Mouse (Mus musculus) midbrain, postnatal 0 days (tissue): ENCODE measurements around the gene Ofcc1. TPM values are rescaled to one million over a fixed set of nuclear protein-coding genes. Genes with fewer than 3 reads are reported as not detected.

Experiments
- ATAC-seq: fragments of 200-750 bp; cut with Nextera tagmentation; 2 replicates; pipeline ENCODE4 v1.8.0; 2017; ENCODE audit warnings: moderate number of reproducible peaks, mild to moderate bottlenecking, moderate TSS enrichment, moderate library complexity; ENCODE audit not compliant: low FRiP score
- DNase-seq: peaks from one replicate; pipeline ENCODE4 v3.0.0-alpha.2; 2015; ENCODE audit warnings: low spot score
- H3K27ac ChIP-seq: fragments of 300-500 bp; sonication (generic); 2 replicates; pipeline ENCODE4 v1.5.1; 2014; ENCODE audit warnings: low read depth, mild to moderate bottlenecking, low read length, mixed read lengths
- H3K27me3 ChIP-seq: fragments of 300-500 bp; sonication (generic); 2 replicates; pipeline ENCODE4 v1.6.1; 2014; ENCODE audit warnings: low read length, control low read depth, mixed read lengths; ENCODE audit not compliant: insufficient read depth
- H3K36me3 ChIP-seq: fragments of 300-500 bp; sonication (generic); 2 replicates; pipeline ENCODE4 v1.6.1; 2014; ENCODE audit warnings: low read length, control low read depth, mixed read lengths; ENCODE audit not compliant: insufficient read depth
- H3K4me1 ChIP-seq: fragments of 300-500 bp; sonication (generic); 2 replicates; pipeline ENCODE4 v1.6.1; 2014; ENCODE audit warnings: mild to moderate bottlenecking, control low read depth, antibody characterized with exemption, low read length, mixed read lengths; ENCODE audit not compliant: insufficient read depth
- H3K4me2 ChIP-seq: fragments of 300-500 bp; sonication (generic); 2 replicates; pipeline ENCODE4 v1.6.1; 2014; ENCODE audit warnings: low read depth, mild to moderate bottlenecking, low read length, mixed read lengths; ENCODE audit not compliant: poor library complexity, severe bottlenecking
- H3K4me3 ChIP-seq: fragments of 300-500 bp; sonication (generic); 2 replicates; pipeline ENCODE4 v1.5.1; 2014; ENCODE audit warnings: low read depth, mild to moderate bottlenecking, low read length, moderate library complexity
- H3K9ac ChIP-seq: fragments of 300-500 bp; sonication (generic); replicated peaks from 2 replicates; pipeline ENCODE4 v1.6.1; 2014; ENCODE audit warnings: mild to moderate bottlenecking, low read length, moderate library complexity, mixed read lengths; ENCODE audit not compliant: poor library complexity, severe bottlenecking
- H3K9me3 ChIP-seq: fragments of 300-500 bp; sonication (generic); 2 replicates; pipeline ENCODE4 v1.6.1; 2016; ENCODE audit warnings: low read length, control low read depth
- CTCF ChIP-seq: IDR thresholded peaks from 2 replicates; pipeline ENCODE4 v1.5.1; 2016; ENCODE audit warnings: antibody characterized with exemption, mild to moderate bottlenecking
- WGBS: fragments of 180-500 bp; shearing (Covaris S2); extraction: QIAGEN DNeasy Blood & Tissue Kit; methylation state at CpG from one replicate; pipeline ENCODE4 v1.1.7; 2014; 5-methylcytosine and 5-hydroxymethylcytosine counted together
- polyA plus RNA-seq: library from polyadenylated mRNA; unstranded; fragments of >200 nt; fragmentation: Nextera tagmentation; extraction: Ambion mirVana; gene quantifications from 2 replicates; pipeline ENCODE4 v1.2.1, GENCODE M21; 2015
- total RNA-seq: library from RNA; depleted of rRNA; stranded (reverse); fragments of >200 nt; gene quantifications from 2 replicates; pipeline ENCODE4 v1.2.3, GENCODE M21; 2014

The Ofcc1 gene
- total and polyA plus RNA-seq, 2 experiments from 2014 or later = 0.05 TPM; not detected in 1

GRCm38 (mm10) chr13:40208314-40208713 lies 152.9 kb downstream of the Ofcc1 start:
- H3K27me3 ChIP-seq = no peaks in the 10 kb centered on the region
- ATAC-seq = no peak
- peak; percentile 8 for DNase-seq

GRCm38 (mm10) chr13:40181786-40182185 lies 179.5 kb downstream of the Ofcc1 start:
- Histone ChIP-seq H3K9me3 (no peaks in the 10 kb centered on the region), H3K4me2 (no peak overlapping the region), H3K27me3 (no peaks in the 10 kb centered on the region), H3K36me3 (no peaks in the 10 kb centered on the region), H3K9ac (no peak overlapping the region), H3K4me1 (no peaks in the 10 kb centered on the region), H3K4me3 (no peak overlapping the region), H3K27ac (no peak overlapping the region)
- 80% methylated on average over 3 of the region's 3 CpGs for WGBS
- TF ChIP-seq CTCF = no peak
- ATAC-seq = no peak
- no peak for DNase-seq

More at GRCm38 (mm10) chr13:40208314-40208713, 152.9 kb downstream of the Ofcc1 start:
- no peak overlapping the region for H3K4me2 ChIP-seq
- no peak overlapping the region for H3K4me3 ChIP-seq
- no peak for TF ChIP-seq CTCF
- no peaks in the 10 kb centered on the region for H3K9me3 ChIP-seq
- H3K27ac ChIP-seq = no peak overlapping the region
- H3K9ac ChIP-seq = no peak overlapping the region
- 52% methylated on average over 9 of the region's 9 CpGs for whole genome bisulfite sequencing
- H3K4me1 ChIP-seq = no peaks in the 10 kb centered on the region
- H3K36me3 ChIP-seq = no peaks in the 10 kb centered on the region

- no peaks in the 10 kb centered on the region for H3K27me3 ChIP-seq
- H3K9me3 ChIP-seq = no peaks in the 10 kb centered on the region
- no peak for ATAC-seq
- no peak overlapping the region for H3K27ac ChIP-seq
- 94% methylated on average over 4 of the region's 4 CpGs for WGBS
- DNase-seq = no peak
- H3K4me3 ChIP-seq = no peak overlapping the region
- no peaks in the 10 kb centered on the region for H3K36me3 ChIP-seq
- no peaks in the 10 kb centered on the region for H3K4me1 ChIP-seq
- no peak overlapping the region for H3K4me2 ChIP-seq
- no peak for TF ChIP-seq CTCF
- H3K9ac ChIP-seq = no peak overlapping the region
Measured at GRCm38 (mm10) chr13:40171775-40172174, 189.5 kb downstream of the Ofcc1 start.

- H3K4me2 ChIP-seq = no peak overlapping the region
- H3K9me3 ChIP-seq = no peaks in the 10 kb centered on the region
- 69% methylated on average over 7 of the region's 7 CpGs for WGBS
- no peak overlapping the region for H3K27ac ChIP-seq
- H3K36me3 ChIP-seq = no peaks in the 10 kb centered on the region
- no peaks in the 10 kb centered on the region for H3K4me1 ChIP-seq
- H3K27me3 ChIP-seq = no peaks in the 10 kb centered on the region
- no peak overlapping the region for H3K4me3 ChIP-seq
- DNase-seq (no peak), ATAC-seq (no peak)
- TF ChIP-seq CTCF = no peak
- no peak overlapping the region for H3K9ac ChIP-seq
Measured at GRCm38 (mm10) chr13:40167871-40168270, 193.4 kb downstream of the Ofcc1 start.

- no peaks in the 10 kb centered on the region for H3K9me3 ChIP-seq
- H3K27ac ChIP-seq = no peak overlapping the region
- no peak for ATAC-seq
- H3K4me3 ChIP-seq = no peak overlapping the region
- no peaks in the 10 kb centered on the region for H3K36me3 ChIP-seq
- no peaks in the 10 kb centered on the region for H3K27me3 ChIP-seq
- no peak for TF ChIP-seq CTCF
- H3K4me1 ChIP-seq = no peaks in the 10 kb centered on the region
- 29% methylated on average over 3 of the region's 3 CpGs for WGBS
- DNase-seq = no peak
- no peak overlapping the region for H3K9ac ChIP-seq
- H3K4me2 ChIP-seq = no peak overlapping the region
Measured at GRCm38 (mm10) chr13:40155466-40155865, 205.8 kb downstream of the Ofcc1 start.

GRCm38 (mm10) chr13:40139906-40140305 lies 221.3 kb downstream of the Ofcc1 start:
- H3K9ac ChIP-seq = no peak overlapping the region
- no peak overlapping the region for H3K27ac ChIP-seq
- H3K27me3 ChIP-seq = no peaks in the 10 kb centered on the region
- WGBS = 82% methylated on average over 4 of the region's 4 CpGs
- H3K9me3 ChIP-seq = no peaks in the 10 kb centered on the region
- H3K4me2 ChIP-seq = no peak overlapping the region
- H3K36me3 ChIP-seq = no peaks in the 10 kb centered on the region
- no peak for ATAC-seq
- H3K4me3 ChIP-seq = no peak overlapping the region
- no peak for TF ChIP-seq CTCF
- no peak for DNase-seq
- H3K4me1 ChIP-seq = no peaks in the 10 kb centered on the region
